Mouse (Mus musculus) splenic B cell, adult 2 months (primary cell): ENCODE results near the gene 1700014D04Rik.
A peak's percentile ranks its signal among the peaks of the same experiment; 100 is the strongest.
"Not testable (repeated sequence)": the region's sequence is repeated elsewhere in the genome, so short reads cannot be mapped to it uniquely, and the experiment has no call there.

Experiments used
- DNase-seq: peaks from one replicate; pipeline ENCODE4 v3.0.0-alpha.2; 2011; ENCODE audit warnings: low read depth, low spot score
- H3K27me3 ChIP-seq: 2 replicates; pipeline ENCODE4 v1.6.1; 2012; ENCODE audit warnings: mild to moderate bottlenecking, low read length, moderate library complexity, mixed read lengths; ENCODE audit not compliant: control insufficient read depth, poor library complexity, insufficient read depth, severe bottlenecking
- H3K36me3 ChIP-seq: 2 replicates; pipeline ENCODE4 v1.6.1; 2012; ENCODE audit warnings: mild to moderate bottlenecking, low read length, moderate library complexity, mixed read lengths; ENCODE audit not compliant: control insufficient read depth, poor library complexity, insufficient read depth, severe bottlenecking

1700014D04Rik gene

DNA sequence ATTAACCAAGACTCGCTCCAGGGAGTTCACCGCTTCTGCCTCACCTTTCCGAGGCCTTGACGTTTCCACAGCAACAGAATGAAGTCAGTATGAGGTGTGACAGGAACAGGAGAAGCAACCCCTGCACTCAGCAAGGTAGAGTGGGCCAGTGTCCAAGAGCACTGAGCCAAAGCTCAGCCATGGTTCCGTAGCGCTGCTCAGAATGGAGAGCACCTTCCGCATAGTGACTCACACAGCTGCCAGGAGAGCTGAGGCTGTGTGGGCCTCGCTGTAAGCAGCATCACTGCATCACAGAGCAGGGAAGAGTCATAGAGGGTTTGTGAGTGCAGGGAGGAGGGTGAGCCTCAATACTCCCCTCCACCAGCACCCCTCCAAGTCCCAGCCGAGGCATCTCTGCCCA lies at the start of gene 1700014D04Rik:
TSS of gene 1700014D04Rik (minus strand) at position 42 of the 400 bp plus-strand sequence.
- no peak for DNase-seq
- H3K27me3 ChIP-seq = no peaks in the 10 kb centered on the region

DNA sequence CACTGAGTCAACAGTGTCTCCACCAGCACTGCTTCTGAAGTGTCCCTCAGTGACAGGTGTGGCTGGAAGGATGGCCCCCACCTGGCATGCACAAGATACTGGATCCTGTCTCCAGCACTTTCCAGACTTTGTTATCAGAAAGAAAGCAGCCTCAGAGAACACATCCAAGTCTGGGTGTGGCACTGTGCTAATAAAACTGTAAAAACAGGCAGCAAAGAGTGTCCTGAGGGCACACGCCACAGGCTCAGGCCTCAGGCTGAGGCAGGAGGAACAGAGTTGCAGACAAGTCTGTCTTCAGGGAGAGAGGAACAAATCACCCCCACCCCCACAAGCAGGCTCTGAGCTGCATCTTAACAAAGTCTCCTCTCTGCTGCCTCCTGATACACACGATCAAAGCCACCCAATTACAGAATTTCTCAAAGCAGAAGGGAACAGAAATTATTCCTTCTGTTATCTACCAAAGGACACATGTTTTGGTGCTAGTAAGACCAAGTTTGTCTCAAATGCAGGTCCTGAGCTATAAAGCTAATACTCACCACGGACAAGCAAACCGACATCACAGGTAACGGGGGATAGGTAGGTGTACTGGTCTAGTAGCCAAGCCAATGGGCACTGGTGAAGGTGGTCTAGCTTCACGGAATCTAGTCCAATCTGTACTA lies 49.4 kb upstream of the 1700014D04Rik start:
- Histone ChIP-seq H3K36me3 (peaks cover 24% of the 10 kb centered on the region), H3K27me3 (no peaks in the 10 kb centered on the region)
- DNase-seq = no peak

More for the DNA sequence above, at the start of gene 1700014D04Rik:
- H3K36me3 ChIP-seq = no peaks in the 10 kb centered on the region

DNA sequence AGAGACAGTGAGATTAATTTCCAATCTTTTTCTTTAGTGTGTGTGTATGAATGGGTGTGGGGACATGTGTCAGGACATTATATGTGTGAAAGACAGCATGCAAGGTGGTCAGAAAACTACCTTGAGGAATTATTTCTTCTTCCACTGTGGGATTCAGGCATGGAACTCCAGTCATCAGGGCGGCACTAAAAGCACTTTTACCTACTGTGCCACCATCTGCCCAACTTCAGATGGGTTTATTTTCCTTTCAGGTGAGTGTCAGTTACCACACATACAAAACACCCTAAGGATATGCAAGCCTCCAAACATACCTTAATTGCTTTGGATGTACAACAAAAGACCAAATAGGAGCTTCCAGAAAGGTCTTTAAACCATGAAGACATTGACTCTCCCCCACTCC lies 48.2 kb upstream of the 1700014D04Rik start:
- Histone ChIP-seq H3K27me3 (no peaks in the 10 kb centered on the region), H3K36me3 (peaks cover 24% of the 10 kb centered on the region)
- DNase-seq = no peak

DNA sequence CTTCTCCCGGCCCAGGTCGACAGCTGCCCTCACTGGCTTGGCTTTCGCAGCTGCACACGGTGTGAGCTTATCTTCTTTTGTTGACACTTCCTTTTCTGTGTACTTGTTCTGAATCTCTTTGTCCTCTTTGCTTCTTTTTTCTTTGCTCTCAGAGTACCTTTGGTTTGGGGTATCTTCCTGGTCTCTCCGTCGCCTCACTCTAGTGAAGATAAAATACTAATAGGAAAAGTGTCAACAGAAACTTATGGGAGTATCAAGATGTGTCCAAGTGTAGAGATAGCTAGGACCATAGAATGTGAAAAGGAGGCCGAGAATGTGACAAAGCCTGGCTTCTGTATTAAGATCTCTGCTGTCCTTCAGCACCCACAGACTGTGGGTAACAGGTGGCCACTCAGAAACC lies 35.6 kb upstream of the 1700014D04Rik start, which contains the start of gene Gm49354:
TSS of gene Gm49354 (minus strand) at position 101 of the 400 bp plus-strand sequence.
- no peaks in the 10 kb centered on the region for H3K27me3 ChIP-seq
- peaks cover 18% of the 10 kb centered on the region for H3K36me3 ChIP-seq
- no peak for DNase-seq

DNA sequence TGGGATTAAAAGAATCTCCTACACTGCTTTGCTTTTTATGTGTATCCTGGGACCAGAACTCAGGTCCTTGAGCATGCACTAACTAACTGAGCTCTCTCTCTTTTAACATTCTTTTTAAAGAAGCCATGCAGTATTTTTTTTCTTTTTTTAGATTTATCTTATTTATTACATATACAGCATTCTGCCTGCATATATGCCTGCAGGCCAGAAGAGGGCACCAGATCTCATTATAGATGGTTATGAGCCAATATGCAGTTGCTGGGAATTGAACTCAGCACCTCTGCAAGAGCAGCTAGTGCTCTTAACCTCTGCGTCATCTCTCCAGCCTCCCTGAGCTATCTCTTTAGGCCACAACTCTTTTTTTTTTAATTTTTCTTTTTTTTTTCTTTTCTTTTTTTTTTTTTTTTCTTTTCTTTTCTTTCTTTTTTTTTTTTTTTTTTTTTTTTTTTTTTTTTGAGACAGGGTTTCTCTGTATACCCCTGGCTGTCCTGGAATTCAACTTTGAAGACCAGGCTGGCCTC lies 33.3 kb upstream of the 1700014D04Rik start:
- peak; percentile 38 for DNase-seq
- H3K36me3 ChIP-seq = peaks cover 20% of the 10 kb centered on the region
- H3K27me3 ChIP-seq = not testable (repeated sequence)

DNA sequence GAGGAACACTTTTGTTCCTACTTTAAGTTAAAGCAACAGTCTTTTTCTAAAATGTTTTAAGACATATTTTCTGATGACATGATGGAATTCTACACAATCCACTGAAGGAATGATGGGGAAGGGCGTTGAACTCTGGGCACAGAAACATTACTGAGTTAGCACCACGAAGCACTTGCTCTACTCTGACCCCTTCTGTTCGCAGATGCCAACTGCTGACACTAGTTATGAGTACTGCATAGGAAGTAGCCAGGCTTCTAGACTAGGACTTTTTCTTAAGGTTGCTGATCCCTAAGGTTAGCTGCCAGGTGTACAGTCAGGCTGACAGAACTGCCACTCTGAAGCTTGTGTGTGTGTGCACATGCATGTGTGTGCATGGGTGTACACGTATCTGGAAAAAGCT lies 32.7 kb upstream of the 1700014D04Rik start:
- Histone ChIP-seq H3K36me3 (peaks cover 17% of the 10 kb centered on the region), H3K27me3 (no peaks in the 10 kb centered on the region)
- DNase-seq = peak; percentile 34

DNA sequence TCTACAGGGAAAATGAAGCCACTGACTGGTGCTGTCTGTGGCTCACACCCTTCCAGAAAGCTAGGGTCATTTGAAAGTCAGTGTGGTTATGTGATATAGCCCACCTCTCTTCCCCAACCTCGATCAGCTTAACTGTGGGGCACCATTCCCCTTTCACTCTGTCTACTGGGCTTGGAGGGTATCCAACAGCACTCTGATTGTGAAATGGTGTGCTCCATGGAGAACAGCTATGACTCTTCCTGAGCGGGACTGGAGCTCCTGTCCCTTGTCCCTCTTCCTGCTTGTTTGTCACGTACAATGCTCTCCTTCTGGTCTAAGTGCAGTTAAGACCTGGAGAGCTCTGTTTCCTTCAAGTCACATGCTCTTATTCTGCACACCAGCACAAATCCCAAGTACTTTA lies 28.6 kb upstream of the 1700014D04Rik start:
- no peak for DNase-seq
- Histone ChIP-seq H3K36me3 (peaks cover 7% of the 10 kb centered on the region), H3K27me3 (no peaks in the 10 kb centered on the region)

DNA sequence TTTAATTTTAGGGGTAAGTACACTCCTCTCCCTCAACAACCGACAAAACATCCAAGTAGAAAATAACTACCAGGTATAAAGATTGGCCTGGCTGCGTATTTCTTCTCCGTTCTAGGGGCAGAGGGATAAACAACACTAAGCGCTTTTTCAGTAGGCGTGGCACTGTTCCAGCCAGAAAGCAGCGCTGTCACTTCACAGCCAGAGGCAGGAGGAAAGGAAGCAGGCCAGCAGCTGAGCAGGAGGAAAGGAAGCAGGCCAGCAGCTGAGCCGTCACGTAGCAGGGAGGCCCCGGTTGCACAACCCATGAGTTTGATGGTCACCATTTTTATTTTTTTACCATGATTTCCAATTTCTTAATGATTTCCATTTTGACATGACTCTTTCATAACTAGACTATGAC lies 24.7 kb upstream of the 1700014D04Rik start:
- peak; percentile 25 for DNase-seq
- Histone ChIP-seq H3K36me3 (peaks cover 2% of the 10 kb centered on the region; the same call in 1 of the 2 replicates), H3K27me3 (no peaks in the 10 kb centered on the region)

DNA sequence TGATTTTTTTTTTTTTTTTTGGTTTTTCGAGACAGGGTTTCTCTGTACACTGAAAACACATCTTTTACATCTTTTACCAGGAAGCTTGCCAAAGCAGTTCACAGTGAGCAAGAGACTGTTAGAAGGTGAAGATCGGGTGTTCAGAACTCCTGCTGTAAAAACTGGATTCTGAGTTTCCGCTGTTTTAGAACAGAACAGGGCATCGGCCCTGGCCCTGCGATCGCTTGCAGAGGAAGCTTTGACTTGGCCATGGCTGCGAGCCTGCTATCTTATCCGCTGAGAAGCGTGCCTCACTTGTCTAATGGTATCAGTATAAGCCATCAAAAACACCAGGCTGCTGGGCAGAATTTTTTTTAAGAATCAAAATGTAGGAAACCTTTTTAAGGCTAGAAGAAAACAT lies 24.3 kb upstream of the 1700014D04Rik start:
- no peaks in the 10 kb centered on the region for H3K27me3 ChIP-seq
- DNase-seq = peak; percentile 12

DNA sequence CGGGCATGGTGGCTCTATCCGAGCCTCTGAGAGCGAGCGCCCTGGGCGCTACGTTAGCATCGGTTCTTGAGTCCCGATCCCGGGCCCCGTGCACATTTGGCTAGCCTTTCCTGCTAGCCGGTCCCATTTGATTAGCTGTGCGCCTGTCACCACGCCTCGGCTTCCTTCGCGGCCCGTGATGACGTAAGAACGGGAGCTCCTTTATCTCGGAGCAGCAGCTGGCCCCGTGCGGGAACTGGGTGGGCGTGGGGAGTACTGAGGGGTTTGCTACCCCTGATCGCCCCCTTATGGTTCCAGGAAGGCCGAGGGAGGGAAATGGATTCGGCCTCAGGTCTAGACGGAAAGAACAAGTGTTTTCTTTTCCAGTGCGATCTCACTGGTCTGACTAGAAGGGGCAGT lies 23.6 kb upstream of the 1700014D04Rik start:
- DNase-seq = peak; percentile 85
- Histone ChIP-seq H3K36me3 (no peaks in the 10 kb centered on the region), H3K27me3 (no peaks in the 10 kb centered on the region)

More for the DNA sequence above, 24.3 kb upstream of the 1700014D04Rik start:
- H3K36me3 ChIP-seq = peaks cover under 1% of the 10 kb centered on the region; the same call in 1 of the 2 replicates

DNA sequence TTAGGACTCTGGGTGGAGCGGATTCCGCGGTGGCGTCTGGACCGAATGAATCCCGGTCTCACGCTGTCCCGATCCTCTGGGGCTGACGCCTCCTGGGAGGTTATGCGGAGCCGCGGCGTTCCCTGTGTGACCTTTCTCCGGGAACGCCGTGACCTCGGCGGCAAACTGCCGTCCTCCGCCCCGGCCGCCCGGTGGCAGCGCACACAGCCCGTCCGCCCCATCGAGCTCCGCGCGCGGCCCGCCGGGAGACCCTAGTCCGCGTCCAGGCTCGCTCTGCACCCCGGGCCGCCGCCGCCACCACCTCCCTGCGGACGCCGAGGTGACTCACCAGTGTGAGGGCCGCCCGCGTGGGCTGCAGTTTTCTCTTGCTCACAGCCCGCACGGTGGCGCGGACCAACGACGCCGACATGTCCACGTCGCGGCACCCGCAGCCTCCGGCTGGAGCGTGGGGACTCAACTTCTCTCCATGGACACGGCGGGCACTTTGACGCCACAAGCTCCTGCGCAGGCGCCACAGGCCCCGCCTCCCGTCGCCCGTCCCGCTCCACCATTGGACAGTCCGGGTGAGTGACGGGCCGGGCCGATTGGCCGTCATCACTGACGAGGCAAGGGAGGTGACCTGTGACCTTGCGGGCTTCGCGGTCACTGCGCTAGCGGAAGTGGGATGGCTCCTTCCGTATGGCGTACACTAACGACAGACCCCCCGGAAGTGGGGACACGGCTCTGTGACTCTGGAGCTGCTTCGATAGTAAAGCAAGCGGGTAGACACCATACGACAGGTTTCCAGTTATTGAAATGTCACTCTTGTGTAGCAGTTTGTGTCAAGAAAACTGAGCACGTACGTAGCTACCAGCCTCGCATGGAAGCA lies 23.0 kb upstream of the 1700014D04Rik start, which contains the start of gene Isca1:
TSS of gene Isca1 (minus strand) at position 515 of the 868 bp plus-strand sequence.
- Histone ChIP-seq H3K27me3 (no peaks in the 10 kb centered on the region), H3K36me3 (no peaks in the 10 kb centered on the region)
- DNase-seq = peak; percentile 98

DNA sequence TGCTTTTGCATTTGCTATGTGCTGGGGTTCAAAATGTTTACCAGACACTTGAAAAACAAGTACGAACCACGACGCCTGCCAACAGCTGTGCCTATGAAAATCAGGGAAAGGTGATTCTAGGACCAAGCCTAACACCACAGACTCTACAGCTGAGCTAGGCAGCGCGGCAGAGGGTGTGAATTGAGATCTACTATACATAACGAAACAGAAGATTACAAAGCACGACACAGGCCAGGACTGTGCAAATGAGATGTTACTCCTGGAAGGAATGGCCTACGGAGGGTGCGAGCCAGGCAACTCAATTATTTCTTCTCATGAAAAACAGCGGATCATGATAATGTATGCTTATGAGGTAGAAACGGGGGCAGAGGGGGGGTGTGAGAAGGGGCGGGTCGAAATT lies 22.0 kb upstream of the 1700014D04Rik start:
- H3K27me3 ChIP-seq = no peaks in the 10 kb centered on the region
- H3K36me3 ChIP-seq = no peaks in the 10 kb centered on the region
- DNase-seq = no peak

DNA sequence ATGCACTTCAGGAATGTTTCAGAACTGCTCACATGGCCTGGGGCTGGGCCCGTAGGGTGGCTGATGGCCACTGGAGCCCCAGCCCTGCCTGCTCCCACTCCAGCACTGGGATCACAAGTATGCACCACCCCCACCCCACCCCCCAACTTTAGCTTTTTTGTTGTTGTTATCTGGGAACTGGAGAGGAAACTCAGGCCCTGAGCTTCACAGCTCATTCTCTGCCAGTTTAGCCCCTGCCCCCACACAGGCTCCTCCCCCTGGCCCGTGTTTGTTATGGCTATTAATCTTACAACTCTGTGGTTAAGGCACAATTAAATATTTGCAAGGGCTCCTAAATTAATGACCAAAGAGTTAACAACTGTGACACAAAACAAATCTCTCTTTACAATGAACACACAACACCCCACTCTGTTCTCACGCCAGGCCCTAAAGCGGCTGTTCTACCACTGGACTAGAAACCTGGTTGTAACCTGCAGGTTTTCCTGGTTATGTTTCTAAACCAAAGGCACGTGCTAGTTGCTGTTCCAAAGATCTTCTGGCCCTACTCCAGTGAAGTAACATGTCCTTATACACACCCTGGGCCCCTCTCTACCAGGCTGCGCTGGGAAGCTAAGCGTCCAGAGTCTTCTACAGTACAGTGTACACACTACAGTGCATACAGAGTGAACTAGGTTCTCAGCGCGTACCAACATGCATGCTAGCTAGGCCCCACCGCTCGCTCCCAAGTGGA lies 20.4 kb upstream of the 1700014D04Rik start:
- no peak for DNase-seq
- Histone ChIP-seq H3K27me3 (no peaks in the 10 kb centered on the region), H3K36me3 (peaks cover 4% of the 10 kb centered on the region; the same call in 1 of the 2 replicates)

DNA sequence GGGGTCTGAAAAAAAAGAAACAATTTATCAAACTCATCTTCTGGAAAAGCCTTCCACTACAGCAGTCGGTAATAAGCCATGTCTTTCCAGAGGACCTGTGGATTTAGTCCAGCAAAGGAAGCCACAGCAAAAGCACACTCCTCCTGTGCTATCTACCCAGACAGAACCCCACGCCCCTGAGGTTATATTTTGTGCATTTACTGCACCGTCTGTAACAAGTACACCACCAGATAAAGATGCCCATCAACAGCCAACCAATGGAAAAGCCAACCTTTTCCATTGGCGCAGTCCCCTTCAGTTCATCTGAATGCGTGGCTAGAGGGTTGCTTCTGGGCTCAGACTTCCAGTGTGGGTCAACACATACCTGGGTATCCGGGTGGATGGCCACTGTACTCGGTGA lies 16.2 kb upstream of the 1700014D04Rik start:
- Histone ChIP-seq H3K36me3 (peaks cover 11% of the 10 kb centered on the region), H3K27me3 (no peaks in the 10 kb centered on the region)
- DNase-seq = no peak
